Mouse (Mus musculus) c-Kit-negative CD71-positive TER-119-positive erythroid progenitor cells, embryonic 14.5 days (primary cell): ENCODE measurements around the gene Ajuba.
"Not testable (repeated sequence)": the region's sequence is repeated elsewhere in the genome, so short reads cannot be mapped to it uniquely, and the experiment has no call there.

Experiments used
- DNase-seq: peaks from one replicate; pipeline ENCODE4 v3.0.0-alpha.2; 2013; ENCODE audit warnings: low read depth, low spot score

The Ajuba gene

GRCm38 (mm10) chr14:54577089-54577982, at the start of gene Ajuba:
TSS of gene Ajuba (minus strand) at chr14:54577558.
- DNase-seq, result no peak

- no peak for DNase-seq
Measured at GRCm38 (mm10) chr14:54624976-54625375, 47.6 kb upstream of the Ajuba start.

GRCm38 (mm10) chr14:54623334-54623733, 46.0 kb upstream of the Ajuba start:
- DNase-seq, result no peak

- DNase-seq, result no peak
Measured at GRCm38 (mm10) chr14:54621133-54621532, 43.8 kb upstream of the Ajuba start, which contains the start of gene Psmb11. TSS of gene Psmb11 (plus strand) at chr14:54621433.

GRCm38 (mm10) chr14:54617897-54618365, 40.6 kb upstream of the Ajuba start, which contains the start of gene Psmb5:
TSS of gene Psmb5 (minus strand) at chr14:54618022.
- peak; percentile 83 for DNase-seq

- no peak for DNase-seq
Measured at GRCm38 (mm10) chr14:54617152-54617896, 40.0 kb upstream of the Ajuba start.

- DNase-seq, result no peak
Measured at GRCm38 (mm10) chr14:54616226-54616825, 39.0 kb upstream of the Ajuba start.

- DNase-seq, result not testable (repeated sequence)
Measured at GRCm38 (mm10) chr14:54614130-54614529, 36.8 kb upstream of the Ajuba start.

GRCm38 (mm10) chr14:54610648-54611047, 33.3 kb upstream of the Ajuba start:
- DNase-seq, result no peak

GRCm38 (mm10) chr14:54609962-54610361, 32.6 kb upstream of the Ajuba start:
- no peak for DNase-seq

GRCm38 (mm10) chr14:54609245-54609644, 31.9 kb upstream of the Ajuba start:
- no peak for DNase-seq

GRCm38 (mm10) chr14:54607226-54607625, 29.9 kb upstream of the Ajuba start:
- DNase-seq, result no peak

GRCm38 (mm10) chr14:54605752-54606321, 28.5 kb upstream of the Ajuba start, which contains the start of gene 4931414P19Rik:
TSS of gene 4931414P19Rik (minus strand) at chr14:54605993.
- peak; percentile 69 for DNase-seq

GRCm38 (mm10) chr14:54603686-54604085, 26.3 kb upstream of the Ajuba start:
- no peak for DNase-seq

- peak; percentile 94 for DNase-seq
Measured at GRCm38 (mm10) chr14:54603038-54603654, 25.8 kb upstream of the Ajuba start.

GRCm38 (mm10) chr14:54602613-54603012, 25.3 kb upstream of the Ajuba start:
- DNase-seq, result no peak

- no peak for DNase-seq
Measured at GRCm38 (mm10) chr14:54601601-54602000, 24.2 kb upstream of the Ajuba start.

- no peak for DNase-seq
Measured at GRCm38 (mm10) chr14:54597084-54597483, 19.7 kb upstream of the Ajuba start.

- DNase-seq, result no peak
Measured at GRCm38 (mm10) chr14:54594631-54595414, 17.5 kb upstream of the Ajuba start.

GRCm38 (mm10) chr14:54594055-54594454, 16.7 kb upstream of the Ajuba start:
- DNase-seq, result no peak
